Mouse (Mus musculus): ENCODE data around the gene Mtif3. TPM values are rescaled to one million over a fixed set of nuclear protein-coding genes. Genes with fewer than 3 reads are reported as not detected.

Mtif3 gene
- total and polyA plus RNA-seq, 2 experiments from 2014 or later, result 11.7 to 21.1 TPM

DNA sequence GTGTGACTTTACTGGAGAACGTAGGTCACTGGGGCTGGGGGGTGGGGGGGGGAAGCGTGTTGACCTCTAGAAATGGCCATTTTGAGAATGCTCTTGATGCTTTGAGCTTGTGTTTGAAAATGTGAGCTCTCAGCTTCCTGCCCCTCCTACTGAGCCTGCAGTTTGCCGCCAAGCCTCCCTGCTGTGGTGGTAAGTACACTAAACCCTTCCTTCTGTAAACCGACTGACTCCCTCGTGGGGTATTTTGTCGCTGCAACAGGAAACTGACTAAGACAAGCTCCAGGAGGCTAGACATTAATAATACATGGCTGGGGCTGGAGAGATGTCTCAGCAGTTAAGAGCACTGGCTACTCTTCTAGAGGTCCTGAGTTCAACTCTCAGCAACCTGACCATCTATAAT, 46.8 kb downstream of the Mtif3 start:
- no peak for TF ChIP-seq CTCF (IDR thresholded peaks at IDR 0.05; ENCODE audit: low read depth)
- H3K4me3 ChIP-seq (ENCODE audit: low read length), result no peak overlapping the region
- no peaks in the 10 kb centered on the region for H3K9me3 ChIP-seq (ENCODE audit: low read length)
- H3K36me3 ChIP-seq (ENCODE audit: insufficient read depth, low read length), result no peaks in the 10 kb centered on the region
- ATAC-seq (no peak), DNase-seq (ENCODE audit: low spot score) (no peak)
- 41% methylated on average over 6 of the region's 6 CpGs for WGBS
- H3K4me1 ChIP-seq (ENCODE audit: insufficient read depth, low read length), result no peaks in the 10 kb centered on the region
- H3K4me2 ChIP-seq (ENCODE audit: low read depth, low read length), result no peak overlapping the region
- no peaks in the 10 kb centered on the region for H3K27me3 ChIP-seq (ENCODE audit: insufficient read depth, low read length)
- no peak overlapping the region for H3K27ac ChIP-seq
- H3K9ac ChIP-seq (replicated peaks; ENCODE audit: low read length), result no peak overlapping the region

DNA sequence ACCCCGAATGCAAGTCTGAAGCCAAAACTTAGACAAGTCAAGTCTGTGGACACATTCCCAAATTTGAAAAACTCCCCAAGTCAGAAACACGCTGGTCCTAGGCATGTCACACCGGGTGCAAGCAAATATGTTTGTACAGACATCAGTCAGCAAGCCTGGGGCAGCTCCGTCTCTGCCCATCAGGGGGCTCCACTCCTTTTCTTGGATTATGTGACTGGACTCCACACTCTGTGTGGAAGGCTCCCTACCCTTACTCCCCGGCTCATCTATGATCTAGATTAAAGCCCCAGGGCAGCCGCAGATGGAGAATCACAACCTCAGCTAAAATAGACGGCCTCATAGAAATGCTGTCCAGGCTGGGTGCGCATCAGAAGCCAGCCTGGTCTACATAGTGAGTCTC, 47.3 kb downstream of the Mtif3 start:
- H3K9ac ChIP-seq (replicated peaks; ENCODE audit: low read length), result no peak overlapping the region
- DNase-seq (ENCODE audit: low spot score) (no peak), ATAC-seq (no peak)
- no peaks in the 10 kb centered on the region for H3K9me3 ChIP-seq (ENCODE audit: low read length)
- no peak overlapping the region for H3K4me3 ChIP-seq (ENCODE audit: low read length)
- H3K36me3 ChIP-seq (ENCODE audit: insufficient read depth, low read length), result no peaks in the 10 kb centered on the region
- no peak overlapping the region for H3K4me2 ChIP-seq (ENCODE audit: low read depth, low read length)
- H3K4me1 ChIP-seq (ENCODE audit: insufficient read depth, low read length), result no peaks in the 10 kb centered on the region
- 0 out of 2 replicates have a peak, but pooled peaks have one; percentile 16 for TF ChIP-seq CTCF (IDR thresholded peaks at IDR 0.05; ENCODE audit: low read depth)
- H3K27me3 ChIP-seq (ENCODE audit: insufficient read depth, low read length), result no peaks in the 10 kb centered on the region
- no peak overlapping the region for H3K27ac ChIP-seq
- 70% methylated on average over 8 of the region's 8 CpGs for WGBS

DNA sequence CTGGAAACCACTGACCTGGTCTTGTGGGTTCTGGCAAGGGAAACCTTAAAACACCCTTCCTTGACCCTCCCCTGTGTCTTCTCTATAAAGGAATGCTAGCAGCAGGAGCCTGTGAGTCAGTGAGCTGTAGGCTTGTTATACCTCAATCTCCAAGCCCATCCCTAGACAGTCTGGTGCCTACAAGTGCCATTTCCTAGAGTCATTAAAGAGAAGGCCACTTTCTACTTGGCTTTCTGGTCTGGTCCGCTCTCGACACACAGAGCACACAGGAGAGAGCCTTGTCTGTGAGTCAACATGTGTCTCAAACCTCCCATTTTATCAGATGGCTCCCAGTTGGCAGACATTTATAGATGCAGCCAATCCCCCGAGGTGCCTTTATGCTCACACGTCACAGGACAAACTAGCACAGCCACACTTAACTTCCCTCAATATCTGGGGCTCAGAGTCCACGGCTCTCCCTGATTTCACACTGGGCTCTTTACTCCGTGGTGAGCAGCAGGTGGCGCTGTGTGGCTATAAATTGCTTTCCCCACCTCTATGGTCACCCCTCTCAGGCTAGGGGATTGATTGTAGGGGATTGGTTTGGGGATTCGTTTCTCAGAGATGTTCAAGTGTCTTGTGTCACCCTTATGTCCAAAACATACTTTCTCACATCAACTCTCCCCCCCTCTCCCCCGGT, 49.4 kb downstream of the Mtif3 start:
- Histone ChIP-seq H3K27ac (no peak overlapping the region), H3K4me1 (ENCODE audit: insufficient read depth, low read length) (no peaks in the 10 kb centered on the region), H3K27me3 (ENCODE audit: insufficient read depth, low read length) (no peaks in the 10 kb centered on the region), H3K9me3 (ENCODE audit: low read length) (no peaks in the 10 kb centered on the region), H3K36me3 (ENCODE audit: insufficient read depth, low read length) (no peaks in the 10 kb centered on the region), H3K4me2 (ENCODE audit: low read depth, low read length) (no peak overlapping the region), H3K9ac (replicated peaks; ENCODE audit: low read length) (no peak overlapping the region), H3K4me3 (ENCODE audit: low read length) (no peak overlapping the region)
- peak; percentile 87 for TF ChIP-seq CTCF (IDR thresholded peaks at IDR 0.05; ENCODE audit: low read depth)
- ATAC-seq (peak; percentile 83; the same call in 1 of the 2 replicates), DNase-seq (ENCODE audit: low spot score) (peak; percentile 79)
- 25% methylated on average over 9 of the region's 9 CpGs for WGBS

DNA sequence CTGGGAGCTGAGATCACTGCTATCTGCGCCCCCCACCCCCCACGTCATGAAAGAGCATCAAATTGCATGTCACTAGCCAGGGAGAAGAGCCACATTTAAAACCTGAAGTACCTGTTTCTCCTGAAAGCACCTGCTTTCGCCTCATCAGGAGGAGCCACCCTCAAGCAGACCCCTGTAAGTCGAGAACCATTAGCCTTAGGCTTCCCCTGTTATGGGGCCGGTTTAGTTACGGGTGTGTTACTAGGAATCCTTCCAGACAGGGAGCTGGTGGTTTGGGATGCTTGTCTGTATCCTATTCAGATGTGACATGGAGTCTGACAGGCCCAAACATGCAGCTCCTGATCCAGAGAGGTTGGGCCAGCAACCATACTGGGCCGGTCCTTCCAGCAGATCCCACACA, 50.2 kb downstream of the Mtif3 start:
- Histone ChIP-seq H3K4me2 (ENCODE audit: low read depth, low read length) (no peak overlapping the region), H3K4me1 (ENCODE audit: insufficient read depth, low read length) (no peaks in the 10 kb centered on the region), H3K27ac (no peak overlapping the region), H3K9ac (replicated peaks; ENCODE audit: low read length) (no peak overlapping the region), H3K4me3 (ENCODE audit: low read length) (no peak overlapping the region), H3K27me3 (ENCODE audit: insufficient read depth, low read length) (no peaks in the 10 kb centered on the region), H3K36me3 (ENCODE audit: insufficient read depth, low read length) (no peaks in the 10 kb centered on the region), H3K9me3 (ENCODE audit: low read length) (no peaks in the 10 kb centered on the region)
- DNase-seq (ENCODE audit: low spot score) (no peak), ATAC-seq (no peak)
- no peak for TF ChIP-seq CTCF (IDR thresholded peaks at IDR 0.05; ENCODE audit: low read depth)
- WGBS, result 85% methylated on average over 7 of the region's 7 CpGs

DNA sequence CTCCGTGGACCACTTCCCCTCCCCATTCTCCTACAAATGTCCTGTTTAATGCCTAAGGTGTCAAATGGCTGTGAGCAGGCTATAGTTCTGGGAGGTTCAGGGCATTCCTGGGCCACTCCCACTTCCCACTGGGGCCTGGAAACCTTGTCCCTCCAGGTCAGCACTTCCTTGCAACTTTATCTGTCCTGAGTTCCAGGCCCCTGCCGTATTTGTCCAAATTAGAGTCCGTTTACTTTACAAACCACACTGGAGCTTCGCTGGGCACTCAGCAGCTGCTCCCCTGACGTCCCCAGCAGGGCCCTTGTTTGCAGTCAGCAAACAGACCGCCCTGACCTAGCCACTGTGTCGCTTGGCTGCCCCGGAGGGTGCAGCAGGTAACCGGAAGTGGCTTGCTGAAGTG, 51.4 kb downstream of the Mtif3 start:
- Histone ChIP-seq H3K4me2 (ENCODE audit: low read depth, low read length) (no peak overlapping the region), H3K4me1 (ENCODE audit: insufficient read depth, low read length) (no peaks in the 10 kb centered on the region), H3K27ac (no peak overlapping the region), H3K36me3 (ENCODE audit: insufficient read depth, low read length) (no peaks in the 10 kb centered on the region), H3K9ac (replicated peaks; ENCODE audit: low read length) (no peak overlapping the region), H3K27me3 (ENCODE audit: insufficient read depth, low read length) (no peaks in the 10 kb centered on the region), H3K9me3 (ENCODE audit: low read length) (no peaks in the 10 kb centered on the region), H3K4me3 (ENCODE audit: low read length) (no peak overlapping the region)
- DNase-seq (ENCODE audit: low spot score) (no peak), ATAC-seq (no peak)
- WGBS, result 22% methylated on average over 9 of the region's 9 CpGs
- no peak for TF ChIP-seq CTCF (IDR thresholded peaks at IDR 0.05; ENCODE audit: low read depth)

DNA sequence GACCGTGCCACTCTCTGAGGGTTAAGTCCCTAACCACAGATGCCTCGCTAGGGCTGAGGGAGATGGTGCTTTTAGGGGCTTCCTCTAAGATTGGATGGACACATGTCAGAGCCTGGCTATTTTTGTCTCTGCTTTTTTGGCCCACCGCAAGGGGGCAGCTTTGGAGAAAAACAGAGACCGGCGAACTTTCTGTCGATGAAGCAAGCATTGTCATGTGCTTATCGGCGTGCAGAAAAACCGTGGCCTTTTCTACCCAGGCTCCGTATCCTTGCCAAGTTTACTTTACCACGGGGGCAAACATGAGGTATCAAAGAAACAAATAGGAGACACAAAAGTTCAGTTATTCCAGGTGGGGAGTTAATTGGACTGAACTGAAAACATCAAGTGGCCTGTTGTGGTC, 55.0 kb downstream of the Mtif3 start:
- Histone ChIP-seq H3K27ac (no peak overlapping the region), H3K36me3 (ENCODE audit: insufficient read depth, low read length) (no peaks in the 10 kb centered on the region), H3K27me3 (ENCODE audit: insufficient read depth, low read length) (no peaks in the 10 kb centered on the region), H3K9me3 (ENCODE audit: low read length) (no peaks in the 10 kb centered on the region), H3K4me1 (ENCODE audit: insufficient read depth, low read length) (0 out of 2 replicates have a peak, but pooled peaks cover 3% of the 10 kb centered on the region), H3K4me3 (ENCODE audit: low read length) (no peak overlapping the region), H3K9ac (replicated peaks; ENCODE audit: low read length) (no peak overlapping the region), H3K4me2 (ENCODE audit: low read depth, low read length) (no peak overlapping the region)
- DNase-seq (ENCODE audit: low spot score) (no peak), ATAC-seq (no peak)
- WGBS, result 47% methylated on average over 11 of the region's 11 CpGs
- peak; percentile 42 for TF ChIP-seq CTCF (IDR thresholded peaks at IDR 0.05; ENCODE audit: low read depth)

DNA sequence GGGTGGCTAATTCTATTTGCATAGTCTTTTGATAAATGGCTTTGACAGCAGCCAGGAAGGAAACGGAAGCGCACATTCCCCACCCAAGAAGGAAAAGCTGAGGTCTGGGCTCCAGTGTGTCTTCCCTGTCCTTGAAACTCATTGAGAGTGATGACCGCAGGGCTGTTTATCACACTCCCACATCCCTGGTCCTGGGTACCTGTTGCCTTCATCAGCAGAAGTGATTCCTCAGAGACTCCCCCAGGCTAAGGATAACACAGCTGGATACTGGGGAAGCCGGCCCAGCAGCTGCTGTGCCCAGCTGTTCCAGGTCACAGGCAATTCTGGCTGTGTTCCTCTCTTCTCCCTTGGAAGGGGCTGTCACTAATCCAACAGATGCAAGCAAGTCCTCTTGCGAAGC, 56.1 kb downstream of the Mtif3 start:
- TF ChIP-seq CTCF (IDR thresholded peaks at IDR 0.05; ENCODE audit: low read depth), result no peak
- H3K4me1 ChIP-seq (ENCODE audit: insufficient read depth, low read length), result 0 out of 2 replicates have a peak, but pooled peaks cover 3% of the 10 kb centered on the region
- ATAC-seq, result no peak
- no peak for DNase-seq (ENCODE audit: low spot score)
- H3K4me2 ChIP-seq (ENCODE audit: low read depth, low read length), result no peak overlapping the region
- no peak overlapping the region for H3K4me3 ChIP-seq (ENCODE audit: low read length)
- H3K9me3 ChIP-seq (ENCODE audit: low read length), result no peaks in the 10 kb centered on the region
- 53% methylated on average over 5 of the region's 5 CpGs for WGBS
- no peaks in the 10 kb centered on the region for H3K27me3 ChIP-seq (ENCODE audit: insufficient read depth, low read length)
- H3K9ac ChIP-seq (replicated peaks; ENCODE audit: low read length), result no peak overlapping the region
- no peak overlapping the region for H3K27ac ChIP-seq
- H3K36me3 ChIP-seq (ENCODE audit: insufficient read depth, low read length), result no peaks in the 10 kb centered on the region
